Mouse (Mus musculus) inflammation-experienced regulatory T-cells, adult 6 months (primary cell): ENCODE measurements at regions not wholly inside any gene's neighbourhood (a gene's known extent, or its start where the extent isn't known, plus 50 kb on each side); places are given as distances from the start of the nearest gene placed in this dataset.

Source experiments
- ATAC-seq: one replicate; pipeline ENCODE4 v1.8.0; 2017

- ATAC-seq: no peak
These were observed 267.1 kb upstream of the Ptger4 start for GRCm38 (mm10) chr15:5511046-5511445.

- ATAC-seq: peak; percentile 22
These were observed 268.6 kb upstream of the Ptger4 start for GRCm38 (mm10) chr15:5512546-5512945.

DNA sequence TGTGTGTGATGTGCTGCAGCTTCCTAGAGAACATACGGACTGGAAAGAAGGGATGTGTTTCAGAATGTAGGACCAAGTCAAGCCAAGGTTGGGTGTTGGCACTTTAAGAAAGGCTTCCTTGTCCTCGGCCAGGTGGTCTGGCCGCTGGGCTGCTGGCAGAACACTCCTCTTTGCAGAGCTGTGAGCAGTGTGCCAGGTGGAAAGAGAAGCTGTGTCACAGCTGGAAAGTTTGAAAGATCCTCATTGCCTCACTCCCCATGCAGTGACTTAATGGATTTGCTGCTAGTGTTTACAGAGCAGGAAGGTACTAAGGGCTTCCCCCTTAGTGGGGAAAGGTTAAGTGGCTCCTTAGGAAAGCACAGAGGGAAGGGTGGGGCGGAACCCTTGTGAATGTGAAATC lies 269.2 kb upstream of the Ptger4 start:
- no peak for ATAC-seq

DNA sequence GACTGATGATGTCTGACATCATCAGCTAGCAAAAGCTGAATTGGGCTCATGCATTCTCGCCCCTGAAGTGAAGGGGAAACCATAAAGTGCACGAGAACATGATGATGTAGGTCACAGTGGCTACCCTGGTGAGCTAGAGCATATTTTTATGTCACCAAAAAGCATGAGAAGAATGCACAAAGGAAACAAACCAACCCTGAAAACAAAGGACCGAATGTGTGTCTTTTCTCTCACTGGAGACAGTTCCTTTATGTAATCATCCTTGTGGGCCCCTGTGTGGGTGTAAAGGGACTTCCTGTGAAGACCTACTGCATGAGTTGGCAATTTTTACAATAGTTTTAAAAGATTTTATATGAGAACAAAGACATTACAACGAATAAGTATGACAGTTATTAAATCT lies 270.2 kb upstream of the Ptger4 start:
- ATAC-seq: peak; percentile 62

DNA sequence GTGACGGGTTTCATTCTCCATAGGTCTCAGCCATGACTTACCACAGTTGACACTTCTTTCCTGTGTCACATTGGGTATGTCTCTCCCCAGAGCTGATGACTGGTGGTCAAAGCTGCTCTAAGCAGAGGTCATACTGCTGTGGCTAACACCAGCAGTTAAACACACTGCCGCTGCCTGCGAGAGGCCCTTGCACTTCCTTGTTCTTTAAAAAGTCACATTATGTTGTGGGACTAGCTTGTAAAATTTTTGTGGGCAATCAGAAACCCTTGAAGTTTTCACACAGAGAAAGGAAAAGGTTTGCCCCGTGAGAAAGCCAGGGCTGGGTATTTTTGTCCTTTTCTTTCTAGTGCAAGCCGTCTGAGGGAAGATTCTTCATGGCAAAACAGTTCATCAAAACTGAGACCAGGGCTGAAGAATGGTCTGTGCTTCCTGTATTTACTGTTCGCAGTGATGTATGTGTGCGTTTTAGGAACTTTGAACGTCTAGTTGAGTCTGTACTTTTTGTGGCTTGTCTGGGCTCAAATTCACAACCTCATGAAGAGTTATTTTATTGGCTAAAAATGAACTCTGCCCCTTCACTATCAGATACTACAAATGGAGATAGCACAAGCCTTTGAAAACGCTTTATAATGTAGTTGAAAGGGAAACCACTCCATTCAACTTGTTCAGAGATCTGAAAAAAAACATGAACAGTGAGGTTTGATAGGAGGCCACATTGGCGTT lies 273.4 kb upstream of the Ptger4 start:
- ATAC-seq: peak; percentile 54

- no peak for ATAC-seq
These were observed 275.6 kb upstream of the Ptger4 start for GRCm38 (mm10) chr15:5519552-5519951.

- ATAC-seq: no peak
These were observed 276.0 kb upstream of the Ptger4 start for GRCm38 (mm10) chr15:5519997-5520396.

DNA sequence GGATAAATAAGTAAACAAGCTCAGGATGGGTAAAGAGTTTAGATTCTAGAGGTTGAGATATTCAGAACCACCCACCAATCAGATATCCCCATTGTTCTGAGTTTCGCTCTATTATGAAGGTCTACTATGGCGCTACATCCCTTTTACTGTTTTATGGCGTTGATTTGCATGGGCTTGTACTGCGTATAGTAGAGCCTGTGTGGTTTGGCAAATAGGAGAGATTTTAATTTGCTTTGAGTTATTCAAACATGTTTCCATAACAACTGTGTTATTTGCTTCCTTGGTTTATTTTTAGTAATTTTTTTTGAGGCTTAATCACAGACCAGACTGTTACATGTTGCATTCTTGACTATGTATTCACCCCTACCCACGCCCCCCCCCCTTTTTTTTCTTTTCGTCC lies 284.6 kb upstream of the Ptger4 start:
- ATAC-seq: no peak

DNA sequence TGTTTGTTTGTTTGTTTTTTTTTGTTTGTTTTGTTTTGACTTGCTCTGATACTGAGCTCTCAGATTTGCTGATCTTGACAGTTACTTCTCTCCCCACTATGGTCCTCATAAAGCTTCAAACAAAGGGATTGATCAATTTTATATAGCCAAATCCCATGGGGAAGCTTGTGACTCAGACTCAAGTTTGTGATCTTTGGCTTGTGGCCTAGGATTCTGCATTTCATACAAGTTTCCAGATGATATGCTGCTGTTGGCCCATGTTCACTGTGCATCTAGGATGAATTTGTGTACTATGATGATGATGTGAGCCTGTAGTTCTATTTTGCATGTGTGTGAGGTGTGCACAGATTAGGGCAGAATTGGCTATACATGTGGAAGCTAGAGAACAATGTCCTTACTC lies 289.7 kb upstream of the Ptger4 start:
- ATAC-seq: no peak

DNA sequence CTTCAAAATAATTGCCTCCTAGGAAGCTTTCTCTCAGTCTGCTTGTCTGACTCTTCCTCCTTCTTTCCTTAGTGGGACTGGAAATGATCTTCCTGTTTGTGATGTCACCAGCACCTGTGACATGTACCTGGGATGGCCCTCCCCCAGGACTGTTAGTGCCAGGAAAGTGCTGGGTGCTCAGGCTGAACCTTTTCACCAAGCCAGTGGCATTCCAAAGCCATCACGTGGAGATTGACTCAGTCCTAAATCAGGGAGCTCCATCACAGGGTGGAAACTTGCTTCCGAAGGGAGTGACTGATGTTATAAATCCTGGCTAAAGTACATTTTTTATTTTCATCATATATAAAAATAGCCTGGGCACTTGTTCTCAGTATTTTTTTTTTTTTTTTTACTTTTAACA lies 293.4 kb upstream of the Ptger4 start:
- ATAC-seq: no peak

GRCm38 (mm10) chr15:5539301-5539928 lies 295.4 kb upstream of the Ptger4 start:
- peak; percentile 66 for ATAC-seq

DNA sequence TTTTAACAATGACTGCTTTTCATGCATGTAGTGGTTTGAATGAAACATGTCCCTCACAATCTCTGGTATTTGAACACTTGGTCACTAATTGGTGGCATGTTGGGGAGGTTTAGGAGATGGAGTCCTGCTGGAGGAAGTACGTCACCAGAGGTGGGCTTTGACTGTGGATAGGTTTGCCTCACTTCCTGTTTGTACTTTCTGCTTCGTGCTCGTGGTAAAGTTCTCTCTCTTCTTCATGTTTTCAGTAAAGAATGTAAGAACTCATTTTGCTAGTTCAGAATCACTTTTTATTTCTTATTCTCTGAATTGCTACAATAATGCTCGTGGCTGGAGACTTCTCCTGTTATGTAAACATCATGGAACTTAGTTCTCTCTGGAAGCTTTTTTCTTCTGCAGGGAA lies 310.5 kb upstream of the Ptger4 start:
- ATAC-seq: peak; percentile 88

DNA sequence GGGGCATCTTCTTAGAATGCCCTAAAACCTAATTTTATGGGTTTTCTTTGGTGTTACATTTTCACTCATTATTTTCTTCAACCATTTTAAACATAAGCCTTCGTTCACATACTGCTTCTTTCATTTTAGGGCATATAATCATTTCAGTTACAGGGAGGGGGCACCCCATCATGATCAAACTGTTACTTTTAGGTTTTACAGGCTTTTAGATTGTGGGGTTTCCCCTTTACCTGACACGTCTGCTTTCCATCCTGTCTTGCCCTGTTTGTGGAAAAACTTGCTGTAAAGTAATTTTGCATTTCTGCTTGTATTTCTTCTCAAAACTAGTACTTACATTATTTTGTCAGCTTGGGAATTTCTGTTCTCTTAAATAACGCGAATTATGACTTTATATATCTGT lies 310.9 kb upstream of the Ptger4 start:
- peak; percentile 85 for ATAC-seq

DNA sequence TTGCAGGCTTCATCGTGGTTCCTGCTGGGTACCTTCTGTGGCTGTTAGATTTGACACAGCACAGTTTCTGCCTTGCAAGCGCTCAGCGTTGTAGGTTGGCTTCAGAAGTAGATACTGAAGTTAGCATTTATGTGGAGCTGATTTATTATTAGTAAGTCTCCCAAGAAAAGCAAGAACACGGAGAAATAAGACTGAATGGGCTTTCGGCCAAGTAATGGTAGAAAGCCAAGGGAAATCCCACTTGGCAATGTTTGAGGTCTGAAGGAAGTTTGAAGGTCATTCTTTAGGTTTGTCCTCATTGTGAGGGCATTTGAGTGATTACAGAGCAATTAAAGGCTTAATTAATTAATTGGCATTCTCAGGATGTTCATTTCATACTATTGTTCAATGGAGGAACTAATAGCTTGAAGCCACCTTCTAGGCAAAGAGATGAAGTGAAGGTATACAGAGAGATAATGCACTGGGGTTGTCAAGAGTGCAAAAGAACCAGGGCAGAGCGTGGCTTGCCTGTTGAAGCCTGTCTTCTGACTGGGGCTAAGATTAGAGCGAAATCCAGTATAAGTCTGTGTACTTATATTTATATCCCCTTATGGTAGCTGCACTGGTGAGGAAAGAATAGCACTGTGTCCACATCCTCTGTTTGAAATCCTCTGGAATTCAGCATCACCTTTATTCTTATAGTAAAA lies 311.5 kb upstream of the Ptger4 start:
- ATAC-seq: peak; percentile 30

DNA sequence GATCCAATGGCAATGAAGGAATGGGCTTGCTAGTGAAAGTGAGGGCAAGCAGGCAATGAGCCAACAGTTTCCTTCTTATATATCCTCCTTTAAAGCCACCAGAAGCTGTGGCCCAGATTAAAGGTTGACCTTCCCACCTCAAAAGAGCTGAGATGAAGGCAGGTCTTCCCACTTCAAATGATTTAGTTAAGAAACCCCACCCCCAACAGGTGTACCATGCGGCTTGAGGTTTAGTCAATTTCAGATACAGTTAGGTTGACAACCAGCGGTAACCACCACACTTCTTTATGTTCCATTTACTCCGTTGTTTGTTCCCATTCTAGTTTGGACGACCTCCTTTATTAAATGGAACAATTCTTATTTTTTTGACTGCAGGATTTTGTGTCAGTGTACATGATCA lies 317.8 kb upstream of the Ptger4 start:
- peak; percentile 52 for ATAC-seq

DNA sequence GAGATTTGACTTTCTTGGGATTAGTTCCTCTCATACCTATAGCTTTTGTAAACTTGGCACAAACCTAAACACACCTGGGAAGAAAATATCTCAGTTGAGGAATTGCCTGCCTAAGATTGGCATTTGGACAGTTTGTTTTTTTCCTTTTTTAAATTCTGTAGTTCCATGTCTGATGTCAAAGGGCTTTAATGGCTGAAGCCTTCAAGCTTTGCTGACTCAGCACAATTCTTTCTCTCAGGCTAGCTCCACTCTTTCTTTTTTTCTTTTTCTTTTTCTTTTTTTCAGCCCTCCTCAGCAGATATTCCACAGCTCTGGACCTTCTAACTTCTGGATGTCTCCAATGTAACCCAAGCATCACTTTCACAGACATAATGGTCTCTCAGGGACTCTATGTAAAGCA lies 330.4 kb upstream of the Ptger4 start:
- ATAC-seq: no peak

- no peak for ATAC-seq
These were observed 335.6 kb upstream of the Ptger4 start for GRCm38 (mm10) chr15:5579559-5579958.

DNA sequence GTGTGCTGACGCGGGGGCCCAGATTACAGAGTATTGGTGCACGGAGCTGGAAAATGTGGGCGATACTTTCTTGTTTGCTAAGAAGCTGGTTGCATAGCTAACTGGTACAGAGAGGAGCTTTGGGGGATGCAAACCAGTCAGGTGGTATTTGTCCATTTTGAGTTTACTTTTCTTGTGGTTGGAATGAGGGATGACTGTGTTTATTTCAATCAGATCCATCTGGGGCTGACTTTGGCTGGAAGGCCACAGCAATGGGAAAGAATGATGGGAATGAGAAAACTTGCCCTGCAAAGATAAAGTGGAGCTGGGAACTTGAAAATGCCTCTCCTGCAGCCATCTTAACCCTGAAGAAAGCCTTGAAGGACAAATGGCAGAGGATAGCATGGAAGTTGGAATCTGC lies 336.4 kb upstream of the Ptger4 start:
- ATAC-seq: no peak

GRCm38 (mm10) chr15:5584381-5584780 lies 340.4 kb upstream of the Ptger4 start:
- ATAC-seq: no peak

DNA sequence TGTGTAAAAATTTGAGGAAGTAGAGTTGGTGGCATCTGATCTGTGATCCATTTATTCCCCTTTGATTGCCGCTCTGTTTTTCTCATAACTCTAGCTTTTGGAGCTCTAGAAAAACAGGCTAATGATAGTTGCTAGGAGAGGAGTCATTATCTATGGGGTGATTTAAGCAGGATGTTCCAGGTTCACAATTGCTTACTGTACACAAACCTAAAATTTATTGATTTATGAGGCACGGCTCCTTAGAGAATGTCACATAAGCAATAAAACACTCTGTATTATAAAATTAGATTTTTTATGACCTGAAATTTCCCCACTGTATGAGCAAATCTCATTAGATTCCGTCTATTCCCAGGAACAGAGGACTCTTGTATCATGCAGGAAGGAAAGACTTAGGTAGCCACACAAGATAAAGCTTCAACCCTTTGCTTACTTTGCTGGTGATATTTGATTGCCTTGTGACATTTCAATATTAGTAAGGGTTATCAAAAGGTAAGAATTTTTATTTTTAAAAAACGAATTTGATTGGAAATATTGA lies 360.8 kb upstream of the Ptger4 start:
- no peak for ATAC-seq

- ATAC-seq: peak; percentile 85
These were observed 363.5 kb upstream of the Ptger4 start for GRCm38 (mm10) chr15:5607533-5607932.

GRCm38 (mm10) chr15:5623021-5623420 lies 379.0 kb upstream of the Ptger4 start:
- no peak for ATAC-seq

- ATAC-seq: no peak
These were observed 381.4 kb upstream of the Ptger4 start for GRCm38 (mm10) chr15:5625367-5625766.

GRCm38 (mm10) chr15:5646673-5647072 lies 402.7 kb upstream of the Ptger4 start:
- no peak for ATAC-seq
